Mouse (Mus musculus) left cerebral cortex, adult 9 months (tissue): ENCODE results near the gene Rarb.

Experiments
- DNase-seq, 2 experiments: peaks; one replicate each; pipeline ENCODE4 v3.0.0; 2022; ENCODE audit warnings: low spot score in 2 of 2

Gene Rarb

DNA sequence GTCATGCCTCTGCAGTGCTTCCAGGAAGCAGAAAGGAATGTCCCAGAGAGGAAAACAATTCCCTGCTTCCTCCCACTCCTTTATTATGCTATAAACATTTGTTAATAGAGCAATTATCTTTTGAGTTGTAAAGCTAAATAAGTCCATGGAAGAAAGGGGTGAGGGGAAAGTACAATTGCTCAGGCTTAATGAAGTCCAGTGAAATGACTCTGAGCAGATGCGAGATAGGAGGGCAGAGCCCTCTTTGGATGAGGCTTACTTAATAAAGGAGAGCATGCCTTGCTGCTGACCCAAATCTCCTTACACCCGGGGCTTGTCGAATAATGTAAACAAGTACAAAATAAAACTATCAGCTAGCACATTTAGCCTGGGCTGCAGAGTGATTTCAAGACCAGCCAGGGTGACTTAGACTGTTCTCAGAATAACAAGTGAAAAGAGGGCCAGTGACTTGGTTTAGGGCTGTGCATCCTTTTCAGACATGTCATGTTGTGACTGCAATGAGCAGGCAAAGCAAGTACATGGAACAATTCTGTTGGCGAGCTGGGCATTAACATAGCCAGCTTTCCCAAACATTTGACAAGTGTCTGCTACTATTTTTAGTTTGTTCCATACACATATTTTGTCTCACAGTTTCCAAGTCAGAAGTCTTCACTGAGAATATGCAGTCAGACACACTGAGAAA, 83.5 kb downstream of the Rarb start:
- DNase-seq = no peak

DNA sequence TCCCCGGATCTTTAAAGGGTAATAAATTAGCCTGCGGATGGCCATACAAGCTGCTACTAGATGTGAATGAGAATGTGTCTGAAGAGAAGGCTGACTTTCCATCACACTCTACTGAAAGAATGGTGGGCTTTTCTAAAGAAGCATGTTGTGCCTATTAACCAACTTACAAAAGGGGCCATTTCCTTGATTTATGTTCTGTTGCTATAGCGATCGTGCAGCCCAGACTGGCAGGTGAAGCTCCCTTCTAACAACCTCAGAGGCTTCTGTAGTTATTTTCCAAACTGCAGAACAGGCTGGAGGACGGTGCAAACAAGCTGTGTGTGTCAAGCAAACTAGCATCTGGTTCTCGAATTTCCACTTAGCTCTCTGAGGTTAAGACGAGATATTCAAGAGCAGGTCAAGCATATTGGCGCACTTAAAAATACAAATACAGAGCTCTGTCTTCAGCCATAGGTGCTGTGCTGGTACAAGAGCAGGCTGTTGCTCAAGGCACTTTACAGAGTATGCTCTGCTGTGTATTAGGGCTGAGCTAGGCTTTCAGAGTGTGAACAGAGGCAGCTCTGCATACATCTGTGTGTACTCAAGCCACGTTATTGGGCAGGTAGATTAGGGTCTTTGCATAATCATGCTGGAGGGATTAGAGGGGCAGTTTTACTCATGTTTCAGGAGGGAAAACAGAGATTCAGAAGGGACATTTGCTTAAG, 85.2 kb downstream of the Rarb start:
- DNase-seq = no peak

DNA sequence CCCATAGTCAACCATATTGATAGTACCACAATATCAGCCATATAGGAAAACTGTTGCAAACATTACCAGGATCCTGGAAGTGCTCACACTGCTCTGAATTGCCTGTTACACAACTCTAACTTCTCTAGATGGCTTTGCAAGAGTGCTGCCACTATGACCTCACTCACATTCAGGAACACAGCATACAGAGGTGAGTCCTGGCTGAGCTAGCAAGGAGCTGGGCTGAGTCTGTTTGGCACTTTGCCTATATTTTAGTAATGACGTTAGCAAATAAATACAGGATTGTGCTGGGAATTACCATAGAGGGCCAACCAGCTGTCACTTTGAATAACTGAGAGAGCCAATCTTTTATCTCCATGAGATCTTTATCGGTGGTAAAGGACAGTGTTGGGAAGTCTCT, 86.9 kb downstream of the Rarb start:
- no peak for DNase-seq

DNA sequence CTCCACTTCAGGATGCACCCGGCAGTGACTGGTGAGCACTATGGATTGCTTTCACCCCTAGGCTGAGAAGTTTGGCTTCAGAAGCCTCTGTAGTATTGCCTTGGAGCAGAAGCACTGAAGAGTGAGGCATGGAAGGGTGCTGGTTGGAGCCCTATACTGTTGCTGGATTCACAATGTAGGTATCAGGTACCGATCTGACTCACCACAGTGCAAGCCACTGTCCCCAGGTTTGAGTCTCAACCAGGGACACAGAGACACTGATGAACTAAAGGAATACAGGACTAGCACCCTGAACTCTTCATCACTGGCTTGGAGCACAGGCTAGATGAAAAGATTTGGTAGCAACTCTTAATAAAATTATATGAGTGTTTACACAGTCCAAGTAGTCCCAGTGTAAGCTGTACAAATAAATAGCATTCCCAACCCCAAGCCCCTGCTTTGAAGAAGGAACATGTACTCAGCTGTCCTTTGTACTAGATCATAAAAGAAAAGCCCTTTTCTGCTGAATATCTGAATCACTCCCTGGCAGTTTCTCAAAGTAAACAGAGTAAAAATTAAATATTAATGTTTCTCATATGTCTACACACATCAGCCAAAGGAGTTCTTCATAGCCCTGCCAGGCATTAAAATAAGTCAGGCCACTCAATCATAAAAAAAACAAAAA, 90.6 kb downstream of the Rarb start:
- DNase-seq = no peak

DNA sequence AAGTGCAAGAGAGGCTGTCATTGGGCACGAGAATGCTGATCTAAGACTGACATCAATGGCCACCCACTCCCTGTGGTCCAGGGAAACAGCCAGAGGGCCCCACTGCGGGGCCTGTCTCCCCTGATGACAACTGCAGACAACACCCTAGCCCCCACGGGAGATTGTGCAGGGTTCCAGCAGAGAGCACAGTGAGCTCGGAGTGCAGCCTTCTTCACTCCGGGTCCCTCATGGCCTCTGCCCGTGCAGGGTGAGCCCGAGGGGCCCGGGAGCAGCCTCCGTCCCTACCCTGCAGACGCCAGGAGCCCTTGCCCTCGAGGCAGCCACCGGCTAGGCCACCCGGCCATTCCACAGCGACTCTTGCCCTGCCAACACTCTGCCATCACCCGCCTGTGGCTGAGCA, 95.0 kb downstream of the Rarb start:
- DNase-seq = no peak

DNA sequence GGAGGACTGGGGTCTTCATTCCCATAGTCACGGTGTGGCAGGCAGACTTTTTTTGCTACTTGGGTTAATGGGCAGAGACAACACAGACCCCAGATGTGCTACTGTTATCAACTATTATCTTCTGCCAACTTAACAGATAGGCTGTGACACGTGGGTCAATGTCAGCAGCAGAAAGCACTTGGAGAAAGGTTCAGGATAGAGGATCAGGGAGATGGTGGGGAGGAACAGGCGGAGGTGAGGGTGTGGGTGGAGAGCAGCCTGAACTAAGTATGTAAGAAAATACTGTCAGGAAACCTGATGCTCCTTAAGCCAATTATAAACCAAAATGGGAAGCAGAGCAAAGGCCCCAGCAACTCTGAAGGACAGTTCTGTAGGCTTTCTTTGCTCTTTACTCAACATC, 101.1 kb downstream of the Rarb start:
- DNase-seq = no peak

DNA sequence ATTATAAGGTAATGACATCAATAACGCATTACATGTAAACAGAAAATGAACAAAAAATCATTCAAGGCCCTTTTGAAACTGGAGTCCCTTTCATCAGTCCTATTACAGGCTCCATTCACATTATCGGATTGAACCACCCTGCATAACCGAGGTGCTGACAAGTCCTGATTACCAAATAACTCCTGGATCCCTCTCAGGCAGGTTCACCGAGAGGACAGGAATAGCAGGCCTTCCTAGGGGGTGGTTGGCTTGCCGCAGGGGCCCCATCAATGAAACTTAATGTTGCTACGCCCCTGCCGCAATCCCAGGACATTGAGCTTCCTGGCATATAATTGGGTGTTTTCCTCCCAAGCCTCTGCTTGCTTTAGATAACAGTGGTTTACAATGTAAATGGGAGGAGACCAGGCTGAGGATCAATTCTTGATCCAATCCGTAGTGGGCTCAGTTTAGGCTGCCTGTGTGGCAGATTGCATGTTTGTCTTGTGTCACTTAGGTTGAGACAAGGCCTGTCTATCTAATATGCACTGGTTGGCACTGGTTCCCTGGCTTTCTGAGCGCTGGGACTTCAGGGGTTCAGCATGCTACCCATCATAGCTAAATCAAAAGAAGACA, 104.5 kb downstream of the Rarb start:
- DNase-seq = no peak

DNA sequence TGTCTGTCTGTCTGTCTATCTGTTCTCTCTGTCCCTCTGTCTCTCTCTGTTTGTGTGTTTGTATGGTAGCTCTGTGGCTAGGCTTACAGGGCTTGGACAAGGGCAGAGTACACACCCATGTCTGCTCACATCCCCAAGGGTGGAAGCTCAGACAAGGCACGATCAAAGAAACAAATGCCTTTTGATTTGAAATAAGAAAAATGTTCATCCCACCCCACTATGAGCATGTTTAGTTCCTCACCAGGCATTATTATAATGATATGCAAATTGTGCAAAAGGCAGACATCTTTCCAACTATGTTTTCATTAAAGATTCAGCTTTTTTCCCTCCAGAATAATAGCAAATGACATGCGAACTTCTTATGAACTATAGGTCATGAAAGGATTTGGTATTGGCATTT, 105.2 kb downstream of the Rarb start:
- DNase-seq = no peak

DNA sequence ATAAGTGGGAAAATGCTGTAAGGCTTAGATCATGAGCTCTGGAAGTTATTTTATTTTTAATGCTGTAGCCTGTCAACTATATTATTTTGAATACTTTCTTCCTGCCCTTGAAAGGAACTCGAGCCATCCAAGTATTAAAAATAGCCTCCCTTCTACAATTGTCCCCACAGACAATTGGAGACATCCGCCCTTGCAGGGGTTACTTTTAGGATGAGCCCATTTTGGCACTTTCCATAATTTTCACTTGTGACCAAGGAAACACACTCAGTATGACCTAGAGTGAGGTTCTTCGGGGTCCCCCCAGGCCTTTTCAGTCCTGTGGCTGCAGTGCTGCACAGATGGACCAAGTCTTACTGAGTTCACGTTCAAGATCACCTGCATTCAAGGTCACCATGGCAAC, 119.7 kb downstream of the Rarb start:
- DNase-seq = no peak

DNA sequence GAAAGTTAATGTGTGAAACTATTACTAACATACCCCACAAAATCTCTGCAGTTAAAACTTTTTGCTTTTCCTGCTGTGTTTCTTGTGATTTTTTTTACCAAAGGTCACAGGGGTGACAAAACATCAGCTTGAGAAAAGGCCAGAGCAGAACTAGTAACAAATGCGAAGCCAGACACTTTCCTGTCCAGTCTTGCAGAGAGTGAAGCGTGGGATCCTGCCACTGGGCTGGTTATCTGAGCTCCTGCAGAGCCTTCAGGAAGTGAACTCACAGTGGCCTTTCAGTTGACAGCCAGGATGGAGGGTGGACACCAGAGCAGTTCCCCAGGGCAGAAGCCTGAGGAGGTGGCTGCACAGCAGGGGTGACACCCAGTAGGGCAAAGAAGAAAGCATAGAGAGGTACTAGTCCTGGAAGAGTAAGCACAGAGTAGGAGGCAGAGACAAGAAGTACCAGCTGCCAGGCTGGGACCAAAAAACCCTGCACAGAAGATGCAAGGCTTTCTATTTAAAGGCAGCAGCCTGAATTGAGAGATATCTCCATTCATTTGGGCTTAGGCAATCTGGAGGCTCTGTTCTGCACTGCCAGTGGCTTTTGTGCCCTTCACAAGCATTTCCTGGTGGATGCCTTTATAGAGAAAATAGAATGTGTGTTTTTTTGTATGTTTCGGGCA, 123.4 kb downstream of the Rarb start:
- DNase-seq = peak; percentile 13 to 31

DNA sequence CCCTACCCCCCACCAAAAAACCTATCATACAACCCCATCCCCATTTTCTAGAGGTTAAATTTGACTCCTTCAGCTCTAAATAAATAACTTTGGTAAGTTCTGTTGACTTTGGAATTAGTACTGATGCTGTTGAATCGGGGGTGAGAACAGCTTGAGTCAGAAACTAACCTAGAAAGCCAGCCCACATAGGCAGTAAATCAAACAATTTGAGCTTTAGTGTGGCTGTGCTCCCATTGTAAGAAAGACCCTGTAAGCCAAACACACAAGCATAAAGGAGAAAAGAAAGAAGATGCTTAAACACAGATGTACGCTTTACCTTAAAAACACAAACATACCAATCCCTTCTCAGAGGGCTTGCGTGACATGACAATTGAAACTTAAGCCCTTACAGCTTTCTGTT, 140.6 kb downstream of the Rarb start:
- no peak for DNase-seq

DNA sequence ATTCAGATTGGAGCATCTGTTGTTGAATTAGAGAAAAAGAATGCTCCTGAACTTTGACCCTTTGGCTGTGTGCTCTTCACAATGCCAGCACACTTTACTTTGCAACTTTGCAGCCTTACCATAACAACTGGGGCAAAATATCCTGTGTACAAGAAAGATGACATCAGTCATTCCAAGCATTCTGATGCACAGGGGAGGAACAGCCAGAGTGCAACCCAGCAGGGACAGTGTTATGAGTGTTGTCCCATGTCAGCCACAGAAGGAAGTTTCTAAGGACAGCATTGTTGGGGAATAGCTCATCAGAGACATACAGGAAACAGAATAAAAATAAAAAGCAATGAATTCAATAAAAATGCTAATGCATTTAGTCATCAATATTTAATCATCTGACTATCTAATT, 141.9 kb downstream of the Rarb start:
- DNase-seq = no peak

DNA sequence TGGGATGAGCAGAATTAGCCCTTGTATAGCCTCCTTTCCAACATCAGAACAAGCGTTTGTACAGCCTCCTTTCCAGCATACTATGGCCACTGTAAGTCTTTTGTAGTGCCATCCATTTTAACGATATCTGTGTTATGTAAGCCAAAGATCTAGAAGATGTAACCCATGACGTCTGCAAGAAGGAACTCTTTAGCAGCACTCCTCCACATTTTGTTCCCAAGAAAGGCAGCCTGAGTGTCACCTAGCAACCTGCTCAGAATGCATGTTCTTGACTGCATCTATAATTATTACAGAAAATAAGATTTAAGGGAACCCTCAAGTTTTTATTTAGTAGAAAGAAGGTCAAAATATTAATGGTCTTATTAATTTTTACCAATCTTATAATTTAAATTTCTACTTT, 148.4 kb downstream of the Rarb start:
- DNase-seq = peak; percentile 38 to 41

DNA sequence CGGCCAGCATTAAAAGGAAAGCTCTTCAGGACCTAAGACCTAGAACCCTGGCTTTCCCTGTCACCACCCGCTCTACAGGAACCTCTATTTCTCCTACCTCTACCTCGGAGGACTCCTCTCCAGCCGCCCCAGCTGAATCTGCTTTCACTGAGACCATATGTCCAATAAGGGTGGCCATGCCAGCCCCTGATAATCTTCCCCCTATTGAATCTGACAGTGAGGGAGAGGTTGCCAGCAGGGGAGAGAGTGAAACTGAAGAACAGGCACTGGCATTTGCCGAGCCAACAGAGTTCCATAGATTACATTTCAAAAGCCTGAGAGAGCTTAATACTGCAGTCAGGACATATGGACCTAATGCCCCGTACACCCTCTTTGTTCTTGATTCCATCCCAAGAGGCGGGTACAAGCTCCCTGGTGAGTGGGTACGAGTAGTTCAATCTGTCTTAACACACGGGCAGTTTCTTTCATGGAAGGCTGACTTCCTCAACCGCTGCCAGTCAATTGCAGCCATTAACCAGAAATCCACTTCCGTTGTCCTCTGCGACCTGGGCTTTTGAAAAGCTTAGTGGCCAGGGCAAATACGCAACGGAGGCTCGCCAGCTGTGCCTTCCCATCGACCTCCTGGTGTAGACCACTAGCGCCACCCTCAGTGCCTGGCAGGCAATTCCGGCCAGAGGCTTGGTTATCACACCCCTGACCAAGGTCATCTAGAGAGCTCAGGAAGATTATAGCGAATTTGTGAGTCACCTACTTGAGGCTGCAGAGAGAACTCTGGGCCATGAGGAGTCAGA, 179.6 kb downstream of the Rarb start:
- DNase-seq = no peak

DNA sequence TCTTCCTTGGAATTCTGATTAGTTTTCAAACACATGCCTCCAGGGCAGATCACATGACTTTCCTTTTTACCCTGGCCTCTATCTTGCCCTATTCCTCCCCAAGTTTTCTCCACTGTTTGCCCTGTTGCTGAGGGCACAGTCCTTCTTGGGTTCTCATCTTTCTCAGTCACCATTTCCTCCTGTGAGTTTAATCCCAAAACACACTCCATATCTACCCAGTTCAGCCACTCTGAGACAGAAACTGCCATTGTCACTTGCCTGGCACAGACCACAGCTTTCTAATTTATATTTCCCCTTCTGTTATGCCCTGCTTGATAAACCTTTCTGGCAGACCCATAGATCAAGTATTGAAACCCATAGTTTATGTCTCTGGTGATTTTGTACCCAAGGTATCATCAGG, 205.0 kb downstream of the Rarb start:
- DNase-seq = no peak

DNA sequence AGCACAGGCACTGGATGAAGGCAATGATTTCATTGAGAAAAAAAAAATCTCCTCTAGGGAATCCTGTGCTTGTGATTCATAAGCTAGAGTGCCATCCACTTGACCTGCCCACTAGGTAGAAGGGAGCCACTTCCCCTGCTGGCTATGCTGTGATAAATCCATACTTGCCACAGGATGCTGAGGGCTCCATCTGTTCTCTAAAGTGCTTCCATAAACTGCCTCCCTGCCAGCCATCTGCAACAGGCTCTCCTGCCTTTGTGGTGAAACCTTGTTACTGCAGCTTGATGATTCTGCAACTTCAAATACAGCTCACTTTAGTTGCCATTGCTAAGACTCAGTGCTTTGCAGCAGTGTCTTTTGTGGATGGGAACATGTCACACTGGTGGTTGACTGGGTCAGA, 213.5 kb downstream of the Rarb start:
- peak in 1 of 2 experiments; percentile 5 for DNase-seq

DNA sequence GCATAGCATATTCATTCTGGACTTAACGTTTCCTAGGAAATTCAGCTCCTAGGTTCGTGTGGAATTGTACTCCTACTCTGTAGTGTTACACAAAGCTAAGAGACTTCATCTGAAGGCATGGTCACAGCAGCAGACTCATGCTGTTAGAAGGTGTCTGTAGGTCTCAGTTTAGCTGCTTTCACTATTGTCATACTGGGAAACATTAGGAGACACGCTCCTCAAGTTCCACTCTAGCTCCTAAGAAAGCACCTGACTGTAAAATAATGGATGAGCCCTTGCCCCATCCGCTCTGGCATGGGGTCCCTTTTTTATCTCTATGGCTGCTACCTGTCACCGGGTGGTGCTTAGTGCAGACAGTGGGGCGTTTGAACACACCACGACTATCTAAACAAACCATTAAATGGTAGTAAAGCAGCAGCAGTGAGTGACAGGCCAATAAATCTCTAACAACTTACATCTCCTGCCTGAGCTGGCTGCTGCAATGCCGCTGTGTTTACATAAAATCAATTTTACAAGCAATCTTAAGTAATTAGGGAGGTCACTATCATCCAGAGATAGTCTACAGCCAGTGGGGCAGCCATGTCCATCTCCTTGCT, 214.4 kb downstream of the Rarb start:
- DNase-seq = no peak

DNA sequence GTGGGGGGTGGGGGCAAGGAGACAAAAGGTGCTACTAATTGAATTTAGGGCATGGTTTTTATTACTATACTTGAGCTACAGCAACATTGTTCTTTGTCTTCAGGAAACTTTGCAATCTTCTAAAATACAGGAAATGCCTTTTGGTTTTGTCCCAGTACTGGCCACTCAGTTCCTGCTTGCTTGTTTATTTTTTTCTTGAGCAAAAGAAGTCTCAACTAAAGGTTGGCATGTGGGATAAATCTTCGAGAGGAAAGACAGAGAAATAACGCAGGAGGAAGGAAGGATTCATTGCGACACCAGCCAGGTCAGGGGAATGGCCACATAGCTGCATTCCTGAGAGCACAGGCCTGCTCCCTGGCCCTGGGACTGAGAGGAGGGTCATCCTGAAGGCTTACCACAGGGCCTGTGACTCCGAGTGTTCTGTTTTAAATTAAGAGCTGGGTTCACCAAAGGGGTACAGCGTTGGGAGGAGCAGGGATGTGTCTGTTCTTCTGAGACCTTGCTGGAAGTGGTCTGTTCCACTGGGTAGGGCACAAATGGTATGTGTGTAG, 215.8 kb downstream of the Rarb start:
- DNase-seq = no peak

DNA sequence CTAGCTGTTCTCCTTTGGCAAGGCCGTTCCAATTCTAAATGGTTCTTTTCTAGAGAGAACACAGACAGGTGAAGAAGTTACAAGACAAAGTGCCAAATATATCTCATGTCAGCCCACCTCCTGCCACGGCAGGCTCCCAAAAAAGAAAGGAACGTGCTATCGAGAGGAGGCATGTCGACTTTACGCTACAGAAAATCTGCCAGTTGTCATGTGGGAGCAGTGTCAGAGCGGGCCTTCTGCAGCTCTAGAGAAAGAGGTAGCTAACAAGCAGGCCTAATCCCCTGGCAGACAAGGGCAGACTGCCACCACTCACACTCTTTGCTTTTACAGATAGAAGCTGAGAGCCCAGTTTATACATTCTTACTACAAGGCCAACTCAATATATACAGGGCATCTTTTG, 219.7 kb downstream of the Rarb start:
- peak; percentile 62 to 67 for DNase-seq

DNA sequence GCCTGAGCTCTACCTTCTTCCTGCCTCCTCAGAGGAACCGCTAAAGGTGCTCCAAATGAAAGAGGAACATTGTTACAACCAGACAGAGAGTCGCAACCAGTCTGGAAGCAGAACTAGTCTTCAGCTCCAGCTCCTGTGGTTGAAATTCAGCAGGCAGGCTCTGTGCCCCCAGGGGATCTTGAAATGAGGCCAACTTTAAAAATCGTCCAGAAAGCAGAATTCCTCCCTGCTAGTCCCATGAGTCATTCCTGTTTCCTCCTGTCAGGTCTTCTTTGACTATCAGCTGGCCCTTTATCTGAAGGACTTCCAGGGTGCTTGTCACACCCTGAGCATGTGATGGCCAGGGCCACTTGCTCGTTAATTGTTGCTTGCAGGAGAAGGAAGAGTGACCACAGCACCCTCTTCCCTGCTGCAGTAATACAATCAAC, 220.9 kb downstream of the Rarb start:
- DNase-seq = peak in 1 of 2 experiments; percentile 19

DNA sequence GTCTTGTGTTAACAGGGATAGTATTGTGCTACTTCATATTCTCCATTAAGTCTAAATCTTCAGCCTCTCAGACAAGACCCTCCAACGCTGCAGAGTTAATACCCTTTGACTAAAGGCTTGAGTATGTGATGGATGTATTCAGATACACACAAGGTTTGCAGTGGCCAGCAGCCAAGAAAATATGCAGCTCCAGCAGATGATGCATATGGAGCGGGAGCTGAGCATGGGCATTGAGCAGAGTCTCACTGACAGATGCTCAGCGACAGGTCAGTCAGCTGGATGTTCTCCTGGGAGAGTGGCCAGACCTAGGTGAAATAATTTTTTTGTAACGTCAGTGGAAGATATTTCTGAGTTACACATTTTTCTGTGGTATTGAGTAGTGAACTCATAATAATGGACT, 229.8 kb downstream of the Rarb start:
- DNase-seq = no peak
